In genomic region chr9:21367357-21368111, GRCm38 (mm10) we compare ENCODE assay signal across 8 mouse cellular contexts. TPM values are rescaled to one million over a fixed set of nuclear protein-coding genes. Genes with fewer than 3 reads are reported as not detected.
DNase-seq lines count a peak whose midpoint lies in the region; ATAC-seq lines count a peak whose summit lies in the region.

Gene Ilf3 (plus strand): TSS chr9:21367871.

- H3K27me3 ChIP-seq in hindbrain, embryonic 11.5 days (ENCODE audit: control insufficient read depth, insufficient read depth, low read length) = 0 out of 2 replicates have a peak, but pooled peaks cover 2% of the 10 kb centered on the region

- H3K27ac ChIP-seq in hindbrain, embryonic 11.5 days (ENCODE audit: low read depth, low read length) = peak within 1 kb of the TSS; percentile 85

- H3K9me3 ChIP-seq in hindbrain, embryonic 11.5 days (ENCODE audit: control insufficient read depth, low read length) = no peaks in the 10 kb centered on the region

- peaks cover 2% of the 10 kb centered on the region; the same call in 1 of the 2 replicates for H3K4me1 ChIP-seq in hindbrain, embryonic 11.5 days (replicated peaks; ENCODE audit: control insufficient read depth, insufficient read depth, low read length)

- no peaks in the 10 kb centered on the region for H3K36me3 ChIP-seq in hindbrain, embryonic 11.5 days (ENCODE audit: control insufficient read depth, insufficient read depth, low read length)

- H3K9ac ChIP-seq in hindbrain, embryonic 11.5 days (ENCODE audit: low read depth, low read length) = peak within 1 kb of the TSS; percentile 92

- peak within 1 kb of the TSS; percentile 95 for H3K4me3 ChIP-seq in hindbrain, embryonic 11.5 days (ENCODE audit: low read depth, low read length)

- WGBS in hindbrain, embryonic 11.5 days = under 1% methylated on average over 59 of the region's 66 CpGs

- peak within 1 kb of the TSS; percentile 76 for H3K4me2 ChIP-seq in hindbrain, embryonic 11.5 days (replicated peaks; ENCODE audit: low read depth, low read length)

- DNase-seq in Muller cell, postnatal 12 days (ENCODE audit: inconsistent ontology term) = peak; percentile 100
- peak; percentile 100 for DNase-seq in cerebellum, adult 9-11 months
- DNase-seq in frontal cortex, adult 2 months (ENCODE audit: extremely low spot score in 1 of 2, low spot score in 1 of 2) = peak; percentile 100
- peak; percentile 100 for DNase-seq in hindbrain, embryonic 11.5 days (ENCODE audit: low spot score)
- peak; percentile 100 for DNase-seq in layer of hippocampus, postnatal 10 days (ENCODE audit: low spot score in 2 of 2)
- peak; percentile 100 for DNase-seq in lung, postnatal 10 days
- peak; percentile 99 for DNase-seq in ovary, postnatal 36 days (ENCODE audit: low spot score)
- peak; percentile 99 for DNase-seq in thymus, postnatal 25 days

- peak; percentile 91 for ATAC-seq in hindbrain, embryonic 11.5 days (ENCODE audit: low FRiP score)

RNA-seq across cellular contexts. Expression of gene Ilf3, which starts in this region (rescaled TPM):
- 96.6 and 101 TPM in 2 replicates for polyA plus RNA-seq in frontal cortex, adult 2 months (2012; rRNA removed)
- 232 and 254 TPM in 2 replicates for polyA plus RNA-seq in hindbrain, embryonic 11.5 days (2014; fragmentation: Nextera tagmentation; extraction: Ambion mirVana)
- 10 to 100 TPM; 92.4 to 96.7 TPM for total RNA-seq in layer of hippocampus, postnatal 10 days (2021)

Comparison
In these comparisons a context has a peak if more than half of its experiments do, and no peak if none do; other contexts are left out.
1. Peak in every context shown above with its lines: DNase-seq, ATAC-seq, H3K4me3 ChIP-seq and H3K27ac ChIP-seq.